Mouse (Mus musculus) monocyte, adult 2 months (primary cell): ENCODE results near the gene Pacrg.

ENCODE experiments used
- DNase-seq, 2 experiments: peaks; one replicate each; pipeline ENCODE4 v3.0.0; 2022; ENCODE audit warnings: low spot score in 2 of 2, low read depth in 1 of 2

Gene Pacrg

DNA sequence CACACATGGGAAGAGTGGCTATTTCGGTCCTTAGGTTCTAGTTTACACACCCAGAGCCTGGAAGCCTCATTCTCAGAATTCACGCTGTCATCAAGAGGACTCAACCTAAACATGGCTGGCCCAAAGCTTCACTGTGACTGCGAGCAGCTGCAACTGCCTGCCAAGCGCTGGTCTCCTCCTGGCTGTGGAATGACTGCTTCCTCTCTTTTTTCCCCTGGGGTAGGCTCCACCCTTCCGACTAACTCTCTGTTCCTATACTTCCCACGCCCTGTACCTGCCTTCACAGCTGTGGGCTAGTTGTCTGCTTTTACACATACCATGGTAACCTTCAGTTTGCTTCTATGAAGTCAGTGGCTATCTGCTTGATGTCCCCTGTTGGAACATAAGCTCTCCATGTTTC, 453.6 kb downstream of the Pacrg start:
- no peak for DNase-seq

GRCm38 (mm10) chr17:10383406-10383805, 456.7 kb downstream of the Pacrg start:
- peak; percentile 38 to 48 for DNase-seq

- no peak for DNase-seq
Measured at GRCm38 (mm10) chr17:10378467-10379175, 461.5 kb downstream of the Pacrg start.

GRCm38 (mm10) chr17:10377606-10378005, 462.5 kb downstream of the Pacrg start:
- DNase-seq: no peak

GRCm38 (mm10) chr17:10374316-10374715, 465.8 kb downstream of the Pacrg start:
- no peak for DNase-seq

DNA sequence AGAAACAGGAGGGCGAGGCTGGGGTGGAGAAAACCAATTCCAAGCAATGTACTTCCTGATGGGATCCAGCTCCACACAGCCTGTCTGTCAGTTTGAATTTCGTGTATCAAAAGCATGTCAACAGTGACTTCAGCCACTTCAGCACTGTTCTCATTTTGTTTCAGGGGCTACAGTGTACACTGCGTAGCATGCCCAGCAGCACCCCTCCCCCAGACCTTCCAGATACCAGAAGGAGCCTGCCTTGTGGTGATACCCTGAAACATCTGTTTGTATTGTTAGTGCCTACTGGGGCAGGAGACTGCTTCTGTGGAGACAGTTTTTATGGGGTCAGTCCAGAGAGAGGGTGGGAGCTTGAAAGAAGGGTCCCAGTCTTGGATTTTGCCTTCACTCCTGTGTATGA, 466.4 kb downstream of the Pacrg start:
- DNase-seq: no peak

DNA sequence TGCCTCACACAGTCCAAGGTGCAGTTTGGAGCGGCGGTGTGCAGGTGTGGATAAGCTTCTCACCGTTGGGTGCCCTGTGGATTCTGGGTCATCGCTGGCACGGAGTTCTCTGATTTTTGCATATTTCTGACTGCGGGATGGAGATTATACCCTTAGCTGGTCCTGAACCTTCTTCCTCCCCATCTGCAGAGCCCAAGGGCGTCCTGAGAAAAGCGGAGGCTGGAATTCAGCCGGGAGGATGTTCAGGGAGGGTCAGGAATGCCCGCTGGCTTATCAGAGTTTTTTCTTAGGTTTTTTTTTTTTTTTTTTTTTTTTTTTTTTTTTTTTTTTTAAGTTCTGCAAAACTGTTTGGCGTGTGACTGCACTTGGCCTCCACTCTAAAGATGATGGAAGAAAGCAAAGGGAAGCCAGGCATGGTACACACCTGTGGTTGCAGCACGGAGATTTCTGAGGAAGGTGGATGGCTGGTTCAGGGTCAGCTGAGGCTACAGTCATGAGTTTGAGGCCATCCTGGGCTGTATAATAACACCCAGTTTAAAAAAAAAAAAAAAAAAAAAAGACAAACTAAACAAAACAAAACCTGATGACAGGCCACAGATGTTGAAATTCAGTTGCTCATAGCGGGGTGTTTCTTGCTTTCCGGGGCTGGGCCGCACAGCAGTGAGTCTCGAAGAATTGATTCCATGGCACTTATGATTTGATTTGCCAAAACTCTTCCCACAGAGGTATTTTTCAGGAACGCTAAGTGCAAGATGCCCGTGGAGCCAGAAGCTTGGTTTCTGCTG, 467.9 kb downstream of the Pacrg start:
- DNase-seq: no peak

DNA sequence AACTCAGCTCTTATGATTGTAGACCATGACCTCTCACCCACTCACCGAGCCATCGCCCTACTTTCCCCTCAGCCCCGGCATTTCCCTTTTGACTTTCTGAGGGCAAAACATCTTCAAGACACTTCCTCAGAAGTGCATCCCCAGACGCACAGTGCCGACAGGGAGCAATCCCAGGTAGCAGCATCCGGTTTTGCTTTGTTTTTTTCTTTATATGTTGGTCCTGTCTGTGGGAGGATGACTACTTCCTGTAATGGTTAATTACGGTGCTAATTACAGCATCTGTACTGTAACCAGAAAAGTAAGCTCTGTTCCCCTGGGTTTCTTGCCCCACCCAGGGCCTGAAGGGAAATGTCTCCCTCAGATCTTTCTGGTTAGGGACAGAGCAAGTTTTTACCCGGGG, 468.6 kb downstream of the Pacrg start:
- no peak for DNase-seq

- DNase-seq: no peak
Measured at GRCm38 (mm10) chr17:10370660-10371130, 469.4 kb downstream of the Pacrg start.

GRCm38 (mm10) chr17:10369961-10370659, 470.0 kb downstream of the Pacrg start:
- DNase-seq: no peak

DNA sequence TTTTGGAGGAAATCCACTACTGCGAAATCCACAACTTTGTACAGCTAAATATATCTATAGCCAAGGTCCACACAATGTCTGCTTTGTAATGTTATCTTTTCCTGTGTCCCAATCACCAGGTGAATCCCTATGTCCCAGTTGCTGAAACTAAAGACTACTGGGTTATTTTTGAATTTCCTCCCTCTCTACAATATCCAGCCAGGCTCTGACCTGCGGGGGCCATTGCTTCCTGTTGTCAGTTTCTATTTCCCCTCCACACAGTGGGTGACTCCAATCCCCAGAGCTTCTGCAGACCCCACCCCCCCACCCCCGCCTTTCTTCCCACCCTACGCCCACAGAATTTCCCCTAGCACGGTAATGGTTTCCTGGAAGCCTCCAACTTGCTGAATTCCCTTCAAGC, 473.1 kb downstream of the Pacrg start:
- DNase-seq: no peak

GRCm38 (mm10) chr17:10366577-10366976, 473.5 kb downstream of the Pacrg start:
- DNase-seq: no peak

DNA sequence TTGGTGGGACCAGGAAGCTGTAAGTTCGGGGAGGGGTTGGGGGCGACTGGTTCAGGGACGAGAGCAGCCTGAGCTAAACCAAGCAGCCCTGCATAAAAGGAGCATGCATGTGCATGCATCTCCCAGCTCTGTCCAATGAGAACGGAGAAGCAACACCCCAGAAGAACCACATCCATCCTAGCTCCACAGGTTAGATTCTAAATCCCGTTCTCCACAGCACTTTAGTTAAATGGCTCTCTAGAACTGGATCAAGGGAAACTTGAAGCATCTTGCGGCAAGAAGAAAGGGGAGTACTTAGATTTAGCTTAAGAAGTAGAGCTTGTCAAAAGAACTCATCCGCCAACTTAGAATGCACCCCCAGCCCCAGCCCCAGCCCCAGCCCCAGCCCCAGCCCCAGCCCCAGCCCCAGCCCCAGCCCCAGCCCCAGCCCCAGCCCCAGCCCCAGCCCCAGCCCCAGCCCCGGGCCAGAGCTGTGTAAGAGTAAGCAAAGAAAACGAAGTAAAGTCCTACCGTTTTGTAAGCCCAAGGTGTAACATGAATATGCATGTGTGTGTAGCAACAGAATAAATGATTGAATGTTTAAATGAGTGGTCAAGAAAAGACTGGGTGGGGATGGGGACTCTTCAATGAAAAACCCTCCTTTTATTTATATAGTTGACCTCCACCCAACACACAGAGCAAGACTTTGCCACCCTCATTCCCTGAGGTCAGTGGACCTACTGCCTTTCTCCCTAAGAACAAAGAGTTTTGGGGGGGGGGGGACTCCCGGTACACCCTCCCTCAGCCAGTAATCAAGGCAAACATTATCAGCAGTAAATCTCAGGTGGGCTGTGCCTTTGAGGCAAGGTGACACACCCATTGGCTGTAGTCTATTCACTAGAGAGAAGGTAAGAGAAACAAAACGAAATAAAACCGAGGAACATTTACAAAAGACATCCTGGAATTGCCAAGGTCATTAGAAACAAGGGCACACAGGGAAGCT, 474.3 kb downstream of the Pacrg start:
- DNase-seq: no peak

- no peak for DNase-seq
Measured at GRCm38 (mm10) chr17:10363151-10363550, 477.0 kb downstream of the Pacrg start.

DNA sequence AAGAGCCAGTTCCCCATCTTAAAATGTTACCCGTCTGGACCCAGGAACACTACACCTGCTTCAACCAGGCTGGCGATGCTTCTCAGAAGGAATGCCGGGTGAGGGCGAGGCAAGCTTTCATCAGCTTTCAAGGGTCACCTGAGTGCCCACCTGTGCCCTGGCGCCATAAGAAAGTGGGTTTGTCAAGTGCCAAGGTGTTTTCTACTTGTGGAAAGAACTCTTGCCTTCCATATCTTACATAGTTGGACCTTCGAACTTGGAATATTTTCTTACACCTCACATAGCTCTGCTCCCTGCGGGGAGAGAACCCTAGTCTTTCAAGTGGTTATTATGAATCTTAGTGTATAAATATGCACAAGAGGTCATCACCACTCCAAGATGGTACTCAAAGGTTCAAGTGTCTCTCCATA, 478.2 kb downstream of the Pacrg start:
- DNase-seq: no peak

- DNase-seq: no peak
Measured at GRCm38 (mm10) chr17:10360738-10361137, 479.4 kb downstream of the Pacrg start.

- DNase-seq: no peak
Measured at GRCm38 (mm10) chr17:10359466-10359865, 480.6 kb downstream of the Pacrg start.

- no peak for DNase-seq
Measured at GRCm38 (mm10) chr17:10357348-10357747, 482.8 kb downstream of the Pacrg start.

DNA sequence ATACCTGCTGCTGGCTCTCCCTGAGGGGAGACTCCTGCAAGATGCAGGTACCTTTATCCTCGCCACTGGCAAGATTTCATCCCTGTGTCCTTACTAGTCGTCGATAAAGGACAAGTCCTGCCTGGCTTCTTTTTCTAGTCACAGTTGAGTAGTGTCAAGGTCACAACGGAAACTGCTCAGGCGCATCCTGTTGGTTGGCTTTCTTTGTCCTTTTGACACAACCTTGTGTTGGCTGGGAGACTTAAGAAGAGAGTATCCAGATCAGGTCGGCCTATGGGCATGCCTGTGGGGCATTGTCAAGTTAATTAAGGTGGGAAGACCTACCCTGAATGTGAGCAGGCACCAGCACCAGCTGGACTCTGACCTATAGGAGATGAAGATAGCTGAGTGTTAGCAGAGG, 483.8 kb downstream of the Pacrg start:
- no peak for DNase-seq

DNA sequence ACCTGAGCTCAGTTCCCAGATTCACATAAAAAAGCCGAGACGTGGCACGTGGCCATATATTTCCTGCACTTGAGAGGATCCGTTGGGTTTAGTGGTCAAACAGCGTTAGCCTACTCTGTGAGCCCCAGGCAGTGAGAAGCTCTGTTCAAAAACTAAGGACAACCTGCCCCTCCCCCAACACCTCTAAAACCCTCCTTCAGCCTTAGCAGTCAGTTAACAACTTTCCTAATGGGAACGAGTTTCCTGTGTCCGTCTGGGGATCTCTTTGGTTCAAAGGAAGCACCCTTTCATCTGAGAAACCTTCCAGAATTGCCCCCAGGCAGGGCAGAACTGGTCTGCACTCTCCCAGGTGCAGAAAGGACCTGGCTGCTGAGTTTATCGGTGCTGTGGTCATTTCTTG, 484.4 kb downstream of the Pacrg start:
- no peak for DNase-seq
